Mouse (Mus musculus) intestine, postnatal 0 days (tissue): ENCODE measurements around the gene Zcwpw1. TPM values are rescaled to one million over a fixed set of nuclear protein-coding genes. Genes with fewer than 3 reads are reported as not detected.
A peak's percentile ranks its signal among the peaks of the same experiment; 100 is the strongest.

Source experiments
- ATAC-seq: fragments of 200-750 bp; cut with Nextera tagmentation; 2 replicates; pipeline ENCODE4 v1.8.0; 2017; ENCODE audit warnings: mild to moderate bottlenecking, moderate TSS enrichment, moderate library complexity
- H3K27ac ChIP-seq: fragments of 300-500 bp; sonication (generic); 2 replicates; pipeline ENCODE4 v1.5.1; 2014; ENCODE audit warnings: mild to moderate bottlenecking, low read depth, low read length, moderate library complexity
- H3K27me3 ChIP-seq: fragments of 300-500 bp; sonication (generic); replicated peaks from 2 replicates; pipeline ENCODE4 v1.6.1; 2014; ENCODE audit warnings: low read length, mixed read lengths; ENCODE audit not compliant: control insufficient read depth, insufficient read depth
- H3K36me3 ChIP-seq: fragments of 300-500 bp; sonication (generic); 2 replicates; pipeline ENCODE4 v1.6.1; 2014; ENCODE audit warnings: mild to moderate bottlenecking, moderate library complexity; ENCODE audit not compliant: control insufficient read depth, insufficient read depth
- H3K4me1 ChIP-seq: fragments of 300-500 bp; sonication (generic); replicated peaks from 2 replicates; pipeline ENCODE4 v1.6.1; 2014; ENCODE audit warnings: antibody characterized with exemption, low read length, mixed read lengths; ENCODE audit not compliant: control insufficient read depth, insufficient read depth
- H3K4me2 ChIP-seq: fragments of 300-500 bp; sonication (generic); replicated peaks from 2 replicates; pipeline ENCODE4 v1.6.1; 2014; ENCODE audit warnings: low read depth, mild to moderate bottlenecking, moderate library complexity
- H3K4me3 ChIP-seq: fragments of 300-500 bp; sonication (generic); 2 replicates; pipeline ENCODE4 v1.5.1; 2014; ENCODE audit warnings: low read depth, low read length
- H3K9ac ChIP-seq: fragments of 300-500 bp; sonication (generic); 2 replicates; pipeline ENCODE4 v1.6.1; 2014; ENCODE audit warnings: mild to moderate bottlenecking, low read depth, low read length
- H3K9me3 ChIP-seq: fragments of 300-500 bp; sonication (generic); 2 replicates; pipeline ENCODE4 v1.6.1; 2016; ENCODE audit warnings: mixed run types; ENCODE audit not compliant: control insufficient read depth
- CTCF ChIP-seq: sonication (generic); IDR thresholded peaks from 2 replicates; pipeline ENCODE4 v1.5.1; 2016; ENCODE audit warnings: low read depth, mild to moderate bottlenecking, control low read depth, antibody characterized with exemption, moderate library complexity
- WGBS: fragments of 180-500 bp; shearing (Covaris S2); extraction: QIAGEN DNeasy Blood & Tissue Kit; methylation state at CpG from one replicate; pipeline ENCODE4 v1.1.7; 2014; 5-methylcytosine and 5-hydroxymethylcytosine counted together
- polyA plus RNA-seq: library from polyadenylated mRNA; unstranded; fragments of >200 nt; fragmentation: Nextera tagmentation; extraction: Ambion mirVana; gene quantifications from 2 replicates; pipeline ENCODE4 v1.2.1, GENCODE M21; 2015

Zcwpw1 gene
- polyA plus RNA-seq, 1 experiment from 2014 or later: 3.5 TPM

GRCm38 (mm10) chr5:137775587-137776290 lies 11.9 kb upstream of the Zcwpw1 start:
- H3K4me3 ChIP-seq: no peak overlapping the region
- no peak overlapping the region for H3K4me2 ChIP-seq
- H3K27me3 ChIP-seq: no peaks in the 10 kb centered on the region
- no peak overlapping the region; the same call in 1 of the 2 replicates for H3K27ac ChIP-seq
- 90% methylated on average over 2 of the region's 2 CpGs for WGBS
- peaks cover 4% of the 10 kb centered on the region for H3K4me1 ChIP-seq
- no peak for ATAC-seq
- 0 out of 2 replicates have a peak, but pooled peaks cover 3% of the 10 kb centered on the region for H3K36me3 ChIP-seq
- no peak for TF ChIP-seq CTCF
- no peak overlapping the region for H3K9ac ChIP-seq
- H3K9me3 ChIP-seq: no peaks in the 10 kb centered on the region

DNA sequence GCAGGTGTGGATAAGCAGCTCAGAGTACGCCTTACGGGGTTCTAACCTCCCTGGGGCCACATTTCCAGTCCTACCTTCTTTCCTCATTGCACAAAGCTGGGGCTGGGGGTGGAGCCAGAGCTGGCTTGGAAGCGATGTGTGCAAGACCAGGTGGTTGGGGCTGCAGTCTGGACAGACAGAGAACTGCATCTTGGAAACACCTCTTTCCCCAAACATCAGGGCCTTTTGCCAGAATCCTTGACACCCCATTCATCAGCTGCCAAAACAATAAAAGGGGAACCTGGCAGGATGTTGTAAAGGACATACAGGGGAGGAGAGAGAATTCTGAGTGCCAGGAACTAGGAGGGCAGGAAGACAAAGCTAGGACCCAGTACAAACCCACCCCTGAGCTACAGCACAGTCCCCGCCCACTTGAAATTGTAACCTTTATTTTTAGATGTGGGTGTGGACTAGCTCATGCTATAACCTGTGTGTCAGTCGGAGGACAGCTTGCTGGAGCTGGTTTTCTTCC lies 11.1 kb upstream of the Zcwpw1 start:
- Histone ChIP-seq H3K36me3 (peaks cover 9% of the 10 kb centered on the region; the same call in 1 of the 2 replicates), H3K27ac (no peak overlapping the region; the same call in 1 of the 2 replicates), H3K4me2 (no peak overlapping the region; the same call in 1 of the 2 replicates), H3K9ac (no peak overlapping the region), H3K4me1 (peaks cover 4% of the 10 kb centered on the region), H3K27me3 (no peaks in the 10 kb centered on the region), H3K9me3 (no peaks in the 10 kb centered on the region), H3K4me3 (no peak overlapping the region)
- TF ChIP-seq CTCF: no peak; the same call in 1 of the 2 replicates
- ATAC-seq: peak; percentile 39; the same call in 1 of the 2 replicates
- WGBS: 9% methylated on average over 5 of the region's 5 CpGs

DNA sequence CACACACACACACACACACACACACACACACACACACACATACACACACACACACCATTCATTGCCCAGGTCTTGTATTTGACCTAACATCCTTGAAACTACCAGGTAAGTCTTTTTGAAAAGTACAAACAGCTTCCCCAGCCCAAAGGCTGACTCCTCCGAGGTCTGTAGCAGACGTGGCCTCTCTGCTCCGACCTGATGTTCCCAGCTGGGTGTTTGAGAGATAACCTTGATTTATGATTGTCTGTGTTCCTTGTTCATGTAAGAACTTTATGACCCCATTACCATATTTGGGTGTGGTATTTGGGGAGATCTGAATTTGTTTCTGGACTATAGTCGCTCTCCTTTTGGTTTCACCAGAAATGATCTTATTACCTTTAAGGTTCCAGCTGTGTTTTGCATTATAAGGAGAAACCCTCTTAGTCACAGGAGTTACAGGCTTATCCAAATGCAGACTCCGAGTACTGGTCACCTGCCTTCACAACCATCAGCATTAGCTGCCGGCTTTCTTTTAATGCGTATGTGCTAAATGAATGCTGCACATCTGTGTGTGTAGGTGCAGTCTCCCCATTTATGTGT lies 10.2 kb upstream of the Zcwpw1 start:
- H3K4me2 ChIP-seq: no peak overlapping the region; the same call in 1 of the 2 replicates
- H3K4me3 ChIP-seq: no peak overlapping the region
- no peaks in the 10 kb centered on the region for H3K9me3 ChIP-seq
- no peak overlapping the region for H3K9ac ChIP-seq
- H3K27ac ChIP-seq: no peak overlapping the region
- H3K36me3 ChIP-seq: peaks cover 18% of the 10 kb centered on the region; the same call in 1 of the 2 replicates
- ATAC-seq: no peak
- no peak for TF ChIP-seq CTCF
- H3K4me1 ChIP-seq: peaks cover 4% of the 10 kb centered on the region
- WGBS: 40% methylated on average over 7 of the region's 7 CpGs
- no peaks in the 10 kb centered on the region for H3K27me3 ChIP-seq

DNA sequence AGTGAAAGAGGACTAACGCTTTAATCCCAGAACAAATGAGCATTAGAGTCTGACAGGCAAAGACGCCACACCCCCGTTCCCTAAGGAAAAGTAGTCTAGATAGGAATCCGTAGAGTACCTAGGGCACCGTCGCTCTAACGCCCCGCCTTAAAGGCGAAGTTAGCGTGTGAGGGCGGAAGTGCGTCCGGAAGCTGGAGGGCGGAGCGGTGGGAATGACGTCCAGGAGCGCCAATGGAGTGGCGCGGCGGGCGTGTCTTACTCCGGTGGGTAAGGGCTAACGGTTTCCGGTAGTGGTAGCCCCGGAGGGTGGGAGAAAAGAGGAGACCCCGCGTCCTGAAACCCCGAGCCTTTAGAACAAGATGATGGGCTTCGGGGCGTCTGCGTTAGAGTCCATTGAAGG lies 9.0 kb upstream of the Zcwpw1 start, which contains the start of gene Ppp1r35:
Gene Ppp1r35 (plus strand): TSS at position 215 of the 400 bp plus-strand sequence.
- Histone ChIP-seq H3K4me3 (peak within 1 kb of the TSS; percentile 100), H3K4me1 (peaks cover 5% of the 10 kb centered on the region), H3K9ac (peak within 1 kb of the TSS; percentile 91), H3K27ac (peak within 1 kb of the TSS; percentile 82), H3K27me3 (no peaks in the 10 kb centered on the region), H3K4me2 (peak within 1 kb of the TSS; percentile 75), H3K36me3 (peaks cover 30% of the 10 kb centered on the region), H3K9me3 (no peaks in the 10 kb centered on the region)
- TF ChIP-seq CTCF: no peak
- ATAC-seq: peak; percentile 92
- 0% methylated on average over 31 of the region's 31 CpGs for WGBS

- no peak for TF ChIP-seq CTCF
Measured at GRCm38 (mm10) chr5:137779053-137779933, 8.3 kb upstream of the Zcwpw1 start.

More at GRCm38 (mm10) chr5:137779053-137779933, 8.3 kb upstream of the Zcwpw1 start:
- H3K27ac ChIP-seq: peak overlapping the region; percentile 82
- H3K9ac ChIP-seq: peak overlapping the region; percentile 91
- H3K4me2 ChIP-seq: peak overlapping the region; percentile 75
- peak; percentile 11; the same call in 1 of the 2 replicates for ATAC-seq
- WGBS: under 1% methylated on average over 75 of the region's 83 CpGs
- no peaks in the 10 kb centered on the region for H3K27me3 ChIP-seq
- peaks cover 11% of the 10 kb centered on the region for H3K4me1 ChIP-seq
- peak overlapping the region; percentile 100 for H3K4me3 ChIP-seq
- peaks cover 36% of the 10 kb centered on the region for H3K36me3 ChIP-seq
- H3K9me3 ChIP-seq: no peaks in the 10 kb centered on the region
